Mouse (Mus musculus) ES-E14 (cell line): ENCODE measurements around the gene Slc4a3. TPM values are rescaled to one million over a fixed set of nuclear protein-coding genes. Genes with fewer than 3 reads are reported as not detected.

Source experiments
- DNase-seq: peaks from one replicate; pipeline ENCODE4 v3.0.0-alpha.2; 2013; ENCODE audit warnings: low read depth, low spot score
- H3K27ac ChIP-seq: 2 replicates; pipeline ENCODE4 v1.5.1; 2012; ENCODE audit warnings: low read depth, mild to moderate bottlenecking, low read length, moderate library complexity, mixed read lengths; ENCODE audit not compliant: poor library complexity, insufficient read depth, severe bottlenecking
- H3K36me3 ChIP-seq: 2 replicates; pipeline ENCODE4 v1.6.1; 2012; ENCODE audit warnings: mild to moderate bottlenecking, low read length, moderate library complexity, mixed read lengths; ENCODE audit not compliant: control insufficient read depth, poor library complexity, insufficient read depth, severe bottlenecking
- H3K4me1 ChIP-seq, 2 experiments: fragments of 150-350 bp in 1 of 2; sonication (generic) in 1 of 2; 2 replicates each; pipeline ENCODE4 v1.6.1; 2012; ENCODE audit warnings: low read length in 2 of 2, mild to moderate bottlenecking in 1 of 2, mixed read lengths in 1 of 2; ENCODE audit not compliant: control insufficient read depth in 2 of 2, insufficient read depth in 2 of 2, poor library complexity in 1 of 2
- H3K4me3 ChIP-seq, 2 experiments: fragments of 150-350 bp in 1 of 2; sonication (generic) in 1 of 2; 2 replicates each; pipeline ENCODE4 v1.5.1; 2012; ENCODE audit warnings: low read length in 2 of 2, low read depth in 1 of 2, mild to moderate bottlenecking in 1 of 2, mixed read lengths in 1 of 2; ENCODE audit not compliant: insufficient read depth in 1 of 2, poor library complexity in 1 of 2, severe bottlenecking in 1 of 2
- H3K9ac ChIP-seq: 2 replicates; pipeline ENCODE4 v1.6.1; 2012; ENCODE audit warnings: low read depth, mild to moderate bottlenecking, low read length, mixed read lengths; ENCODE audit not compliant: poor library complexity, insufficient read depth, severe bottlenecking
- H3K9me3 ChIP-seq: fragments of 150-350 bp; sonication (generic); 2 replicates; pipeline ENCODE4 v1.6.1; 2012; ENCODE audit warnings: low read depth, mild to moderate bottlenecking, low read length; ENCODE audit not compliant: control insufficient read depth, insufficient read depth
- CHD2 ChIP-seq: IDR thresholded peaks from 2 replicates; pipeline ENCODE4 v1.6.1; 2014; ENCODE audit warnings: mild to moderate bottlenecking, low read depth, low read length, inconsistent platforms
- HCFC1 ChIP-seq: IDR thresholded peaks from 2 replicates; pipeline ENCODE4 v1.6.1; 2012; ENCODE audit warnings: low read length, inconsistent platforms, borderline replicate concordance; ENCODE audit not compliant: insufficient read depth
- MAFK ChIP-seq: IDR thresholded peaks from 2 replicates; pipeline ENCODE4 v1.6.1; 2014; ENCODE audit warnings: mild to moderate bottlenecking, low read depth, low read length, inconsistent platforms; ENCODE audit not compliant: insufficient read depth
- ZC3H11A ChIP-seq: IDR thresholded peaks from 2 replicates; pipeline ENCODE4 v1.6.1; 2012; ENCODE audit warnings: low read depth, mild to moderate bottlenecking, inconsistent platforms, low read length, borderline replicate concordance
- ZNF384 ChIP-seq: IDR thresholded peaks from 2 replicates; pipeline ENCODE4 v1.6.1; 2012; ENCODE audit warnings: low read depth, low read length, inconsistent platforms
- in situ Hi-C, 2 experiments: fragments of 600-800 bp; cut with MboI; formaldehyde crosslinking; loops; one replicate each; pipeline ENCODE4 v1.15.1; 2025; ENCODE audit warnings: low sequenced_read_pairs in 2 of 2, inconsistent platforms in 1 of 2; ENCODE audit not compliant: unreplicated experiment in 2 of 2
- total RNA-seq: library from RNA; depleted of rRNA; stranded (reverse); fragments of 300-350 nt; gene quantifications from 2 replicates; pipeline ENCODE4 v1.2.3, GENCODE M21; 2012

Gene Slc4a3
- total RNA-seq, 1 experiment: 7.9 TPM

DNA sequence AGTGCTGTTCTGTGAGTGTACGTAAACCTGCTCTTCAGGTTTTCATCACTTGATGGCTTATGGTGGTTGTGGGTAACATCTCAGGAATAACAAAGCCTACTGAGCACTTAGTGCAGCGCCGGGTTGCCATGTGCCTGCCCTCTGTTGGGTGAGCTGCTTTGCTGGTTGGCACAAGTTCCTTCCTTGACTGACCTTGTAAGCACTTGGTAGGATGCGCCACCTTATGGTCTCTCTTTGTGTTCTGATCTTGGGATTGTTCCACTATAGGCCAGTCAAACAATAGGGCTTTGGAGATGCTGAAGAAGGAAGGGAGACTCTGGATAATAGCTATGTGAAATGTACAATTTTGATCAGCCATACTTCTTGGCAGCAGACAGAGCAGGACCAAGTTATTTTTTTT lies 15.5 kb upstream of the Slc4a3 start:
- Histone ChIP-seq H3K4me3 (no peak overlapping the region), H3K9ac (no peak overlapping the region), H3K36me3 (peaks cover 38% of the 10 kb centered on the region)

DNA sequence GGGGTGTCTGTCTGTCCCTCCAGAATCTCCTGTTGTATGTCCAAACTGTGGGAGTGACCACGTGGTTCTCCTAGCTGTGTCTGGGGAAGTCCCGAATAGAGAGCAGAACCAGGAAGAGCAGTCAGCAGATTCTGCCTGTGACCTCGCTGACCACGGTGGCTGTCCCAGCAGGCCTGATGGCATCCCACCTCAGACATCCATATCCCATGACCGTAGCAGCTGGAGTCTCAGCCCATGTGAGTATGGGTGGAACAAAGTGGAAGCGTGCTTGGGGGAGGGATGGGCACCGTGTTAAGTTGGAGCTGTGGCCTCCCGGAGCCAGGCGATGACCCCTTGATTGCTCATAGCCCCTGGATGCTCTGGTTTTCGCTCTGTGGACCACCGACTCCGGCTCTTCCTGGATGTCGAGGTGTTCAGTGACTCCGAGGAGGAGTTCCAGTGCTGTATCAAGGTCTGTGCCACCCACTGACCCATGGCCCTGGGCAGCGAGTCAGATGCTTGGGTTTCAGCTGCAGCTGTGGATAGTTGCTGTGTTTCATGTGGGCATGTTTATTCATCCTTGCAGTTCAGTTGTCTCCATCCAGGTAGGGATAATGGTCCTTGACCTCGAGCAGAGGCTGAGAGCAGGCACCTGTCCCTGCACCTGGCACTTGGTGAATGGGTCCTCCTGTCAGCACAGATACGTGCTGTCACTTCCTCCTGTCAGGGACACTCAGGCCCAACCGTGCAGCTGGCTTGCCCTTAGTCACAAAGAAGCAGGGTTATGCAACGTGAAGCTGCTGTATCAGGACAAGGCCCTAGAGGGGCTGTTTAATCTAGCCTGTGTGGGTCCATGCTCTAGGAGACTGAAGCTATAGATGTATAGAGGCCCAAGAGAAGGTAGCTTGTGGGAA lies 13.5 kb upstream of the Slc4a3 start:
- in situ Hi-C loops: no loop called here
- DNase-seq: no peak
- Histone ChIP-seq H3K9me3 (no peaks in the 10 kb centered on the region), H3K27ac (no peak overlapping the region), H3K4me3 (no peak overlapping the region), H3K36me3 (peaks cover 32% of the 10 kb centered on the region), H3K9ac (no peak overlapping the region), H3K4me1 (no peaks in the 10 kb centered on the region)
- TF ChIP-seq ZNF384: no peak
- no peak for TF ChIP-seq CHD2
- TF ChIP-seq MAFK: no peak

More for the DNA sequence above, 15.5 kb upstream of the Slc4a3 start:
- no peak for DNase-seq
- Histone ChIP-seq H3K27ac (no peak overlapping the region), H3K4me1 (no peaks in the 10 kb centered on the region), H3K9me3 (no peaks in the 10 kb centered on the region)
- TF ChIP-seq ZC3H11A: no peak
- no peak for TF ChIP-seq MAFK
- TF ChIP-seq CHD2: no peak
- no peak for TF ChIP-seq ZNF384
- TF ChIP-seq HCFC1: no peak
- in situ Hi-C loops: no loop called here

DNA sequence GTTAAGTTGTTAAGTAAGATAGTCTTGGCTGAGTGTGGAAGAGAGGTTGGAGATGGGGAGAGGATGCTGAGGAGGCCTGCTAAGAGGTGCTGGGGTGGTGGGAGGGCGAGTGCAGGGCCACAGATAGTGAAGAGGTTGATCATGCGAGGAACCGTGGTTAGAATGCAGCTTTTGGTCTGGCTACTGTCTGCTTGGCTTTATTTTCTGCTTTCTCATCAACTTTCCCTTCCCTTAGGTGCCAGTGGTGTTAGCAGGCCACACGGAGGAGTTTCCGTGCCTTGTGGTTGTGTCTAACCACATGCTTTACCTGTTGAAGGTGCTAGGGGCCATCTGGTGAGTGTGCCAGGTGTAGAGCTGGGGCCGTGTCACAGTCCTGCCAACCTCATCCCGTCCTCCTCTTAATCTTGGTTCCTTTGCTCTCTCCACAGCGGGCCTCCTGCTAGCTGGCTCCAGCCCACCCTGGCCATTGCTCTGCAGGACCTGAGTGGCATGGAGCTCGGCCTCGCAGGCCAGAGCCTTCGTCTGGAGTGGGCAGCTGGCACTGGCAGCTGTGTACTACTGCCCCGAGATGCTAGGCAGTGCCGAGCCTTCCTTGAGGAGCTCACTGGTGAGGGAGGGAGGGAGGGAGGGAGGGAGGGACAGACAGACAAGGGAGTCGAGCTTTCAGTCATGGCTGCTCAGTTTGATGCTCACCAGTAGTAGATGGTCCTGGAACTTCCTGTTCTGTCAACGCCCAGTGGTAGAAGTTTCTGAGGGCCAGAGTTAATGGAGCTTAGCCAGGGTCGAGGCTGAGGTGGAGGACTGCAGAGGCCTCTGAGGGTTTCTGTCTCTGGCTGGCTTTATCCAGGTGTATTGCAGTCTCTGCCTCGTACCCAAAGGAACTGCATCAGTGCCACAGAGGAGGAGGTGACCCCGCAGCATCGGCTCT lies 12.5 kb upstream of the Slc4a3 start:
- DNase-seq: no peak
- no peak for TF ChIP-seq HCFC1
- no peak for TF ChIP-seq MAFK
- TF ChIP-seq ZC3H11A: no peak
- TF ChIP-seq CHD2: no peak
- TF ChIP-seq ZNF384: no peak
- H3K9ac ChIP-seq: no peak overlapping the region
- H3K4me3 ChIP-seq: no peak overlapping the region
- H3K9me3 ChIP-seq: no peaks in the 10 kb centered on the region
- no peaks in the 10 kb centered on the region for H3K4me1 ChIP-seq
- H3K36me3 ChIP-seq: peaks cover 28% of the 10 kb centered on the region
- in situ Hi-C loops: no loop called here
- H3K27ac ChIP-seq: no peak overlapping the region

DNA sequence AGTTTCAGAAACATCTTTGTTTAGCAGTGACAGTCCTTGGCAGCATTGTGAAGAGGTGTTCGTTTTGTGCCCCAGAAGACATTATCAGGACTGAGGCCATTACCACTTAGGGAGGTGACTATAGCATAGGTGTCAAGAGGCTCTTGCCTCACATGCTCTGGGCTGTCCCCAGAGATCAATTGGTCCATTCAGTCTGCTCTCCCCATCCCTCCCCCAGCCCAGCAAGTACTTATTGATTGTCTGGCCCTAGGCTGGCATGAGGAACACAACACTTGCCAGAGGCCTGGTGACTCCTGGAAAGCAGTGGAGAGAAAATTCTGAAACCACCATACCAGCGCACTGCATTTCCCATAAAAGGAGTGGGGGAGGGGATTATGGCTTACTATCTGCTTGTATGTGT lies 8.5 kb upstream of the Slc4a3 start:
- H3K4me3 ChIP-seq: no peak overlapping the region
- H3K36me3 ChIP-seq: peaks cover 14% of the 10 kb centered on the region
- in situ Hi-C loops: no loop called here
- no peak overlapping the region for H3K27ac ChIP-seq
- H3K9ac ChIP-seq: no peak overlapping the region
- no peak for DNase-seq
- no peaks in the 10 kb centered on the region for H3K4me1 ChIP-seq
- H3K9me3 ChIP-seq: no peaks in the 10 kb centered on the region
- no peak for TF ChIP-seq ZC3H11A
- TF ChIP-seq CHD2: no peak
- no peak for TF ChIP-seq HCFC1
- no peak for TF ChIP-seq ZNF384
- TF ChIP-seq MAFK: no peak
